Comparison of ENCODE assay signal across 35 mouse cellular contexts in the genomic region with DNA sequence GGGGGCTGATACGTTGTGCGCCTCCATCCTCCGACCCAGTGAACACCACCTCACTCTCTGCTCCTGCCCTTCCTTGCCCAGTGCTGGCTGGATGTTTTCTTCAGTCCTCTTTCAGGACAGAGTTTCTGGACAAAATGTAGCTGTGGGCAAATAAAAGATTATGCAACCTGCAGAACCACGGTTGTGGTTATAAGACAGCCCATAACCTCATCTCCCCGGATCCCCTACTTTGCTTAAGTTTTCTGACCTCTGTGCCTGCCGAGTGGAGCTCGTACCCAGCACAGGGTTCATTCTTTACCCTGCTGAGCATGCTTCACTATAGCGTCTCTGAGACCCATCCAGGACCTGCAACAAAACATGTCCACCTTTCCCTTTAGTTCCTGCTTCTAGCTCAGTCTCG. TPM values are rescaled to one million over a fixed set of nuclear protein-coding genes. Genes with fewer than 3 reads are reported as not detected.
"Had no signal": no experiment of that assay in that cellular context is flagged by ENCODE, and none has a peak within 500 bp of the region (broad histone marks: within the 10 kb centered on the region; RNA-seq: fewer than 3 reads in every experiment).

No protein-coding gene starts in this region.

- H3K9me3 ChIP-seq: forebrain, embryonic 15.5 days; heart, embryonic 10.5 days; heart, embryonic 13.5 days; heart, embryonic 15.5 days; hindbrain, embryonic 13.5 days; hindbrain, embryonic 15.5 days; kidney, embryonic 15.5 days; limb, embryonic 12.5 days had no signal

- H3K36me3 ChIP-seq: forebrain, embryonic 15.5 days; heart, embryonic 10.5 days; heart, embryonic 13.5 days; heart, embryonic 15.5 days; hindbrain, embryonic 13.5 days; hindbrain, embryonic 15.5 days; kidney, embryonic 15.5 days; limb, embryonic 12.5 days had no signal

- H3K4me2 ChIP-seq: forebrain, embryonic 15.5 days; heart, embryonic 13.5 days; heart, embryonic 15.5 days; hindbrain, embryonic 13.5 days; hindbrain, embryonic 15.5 days; kidney, embryonic 15.5 days; limb, embryonic 12.5 days had no signal

- ATAC-seq: forebrain, embryonic 15.5 days; forebrain, postnatal 0 days; hindbrain, postnatal 0 days; intestine, embryonic 16.5 days had no signal

- H3K4me3 ChIP-seq: forebrain, embryonic 15.5 days; heart, embryonic 10.5 days; heart, embryonic 13.5 days; heart, embryonic 15.5 days; hindbrain, embryonic 13.5 days; hindbrain, embryonic 15.5 days; kidney, embryonic 15.5 days; limb, embryonic 12.5 days had no signal

- H3K9ac ChIP-seq: forebrain, embryonic 15.5 days; forebrain, postnatal 0 days; heart, embryonic 13.5 days; heart, embryonic 15.5 days; hindbrain, embryonic 13.5 days; hindbrain, embryonic 15.5 days; kidney, embryonic 15.5 days; limb, embryonic 12.5 days had no signal

- DNase-seq: forebrain, postnatal 0 days; gastrocnemius, postnatal 14 days; gastrocnemius, postnatal 36 days; heart, adult 18-20 months; heart, postnatal 14 days; heart, postnatal 36 days; kidney, adult 11 months; kidney, adult 2 months; kidney, adult 9 months; kidney, postnatal 25 days; layer of hippocampus, adult 9-11 months; layer of hippocampus, postnatal 36 days; left cerebral cortex, postnatal 4 days had no signal

- H3K27me3 ChIP-seq: forebrain, embryonic 15.5 days; heart, embryonic 13.5 days; heart, embryonic 15.5 days; hindbrain, embryonic 13.5 days; hindbrain, embryonic 15.5 days; kidney, embryonic 15.5 days; limb, embryonic 12.5 days had no signal

- H3K4me1 ChIP-seq: forebrain, embryonic 15.5 days; heart, embryonic 13.5 days; heart, embryonic 15.5 days; hindbrain, embryonic 13.5 days; hindbrain, embryonic 15.5 days; kidney, embryonic 15.5 days; limb, embryonic 12.5 days had no signal

- H3K27ac ChIP-seq: forebrain, embryonic 15.5 days; heart, embryonic 10.5 days; heart, embryonic 13.5 days; heart, embryonic 15.5 days; hindbrain, embryonic 13.5 days; hindbrain, embryonic 15.5 days; hindbrain, postnatal 0 days; kidney, embryonic 15.5 days; kidney, postnatal 0 days; limb, embryonic 12.5 days had no signal

RNA-seq across cellular contexts. Expression of a gene that starts 0.6 kb away (rescaled TPM):
- total RNA-seq: forebrain, postnatal 0 days; gastrocnemius, postnatal 14 days; gastrocnemius, postnatal 36 days; heart, adult 18-20 months; heart, adult 8-10 months; heart, postnatal 14 days; heart, postnatal 36 days; hematopoietic stem cell, adult 5-6 weeks; hindbrain, postnatal 0 days; layer of hippocampus, adult 18-20 months; layer of hippocampus, adult 8-10 months; layer of hippocampus, postnatal 14 days; layer of hippocampus, postnatal 36 days; left cerebral cortex, adult 18-20 months; left cerebral cortex, adult 8-10 months; left cerebral cortex, postnatal 10 days; left cerebral cortex, postnatal 25 days; left cerebral cortex, postnatal 4 days had no signal
- polyA plus RNA-seq: forebrain, postnatal 0 days; gonadal fat pad, adult 2 months; large intestine, adult 2 months had no signal
